Mouse (Mus musculus) brain, adult 2 months (tissue): ENCODE results near the gene Gata3.

Source experiments
- DNase-seq: peaks from one replicate; pipeline ENCODE4 v3.0.0; 2011; ENCODE audit warnings: low read depth, low spot score

Gene Gata3

DNA sequence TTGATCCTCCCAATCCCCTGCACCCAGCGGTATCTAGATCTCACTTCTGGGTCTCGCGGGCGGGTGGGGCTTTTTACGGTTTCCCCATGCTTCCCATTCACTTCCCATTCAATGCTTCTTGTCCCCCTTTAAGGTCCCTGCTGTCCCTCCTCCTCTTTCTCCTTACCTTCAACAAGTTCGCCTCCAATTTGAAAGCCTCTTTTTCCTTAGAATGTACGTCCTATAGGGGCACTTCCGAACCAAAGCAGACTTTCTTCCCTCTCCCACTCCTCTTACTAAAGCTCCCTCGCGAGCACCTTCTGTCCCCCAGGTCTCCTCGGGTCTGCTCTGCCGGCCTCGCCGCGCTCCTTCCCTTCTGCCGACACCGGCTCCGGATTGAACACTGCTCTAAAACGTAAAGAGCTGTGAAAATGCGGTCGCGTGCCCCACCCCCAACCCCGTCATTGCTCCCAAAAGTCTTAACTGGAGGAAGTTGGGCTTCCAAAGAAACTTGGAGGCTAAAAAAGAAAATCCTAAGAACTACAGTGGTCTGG lies at the start of gene Gata3:
TSS of gene Gata3 (minus strand) at position 384 of the 533 bp plus-strand sequence.
- DNase-seq = no peak

DNA sequence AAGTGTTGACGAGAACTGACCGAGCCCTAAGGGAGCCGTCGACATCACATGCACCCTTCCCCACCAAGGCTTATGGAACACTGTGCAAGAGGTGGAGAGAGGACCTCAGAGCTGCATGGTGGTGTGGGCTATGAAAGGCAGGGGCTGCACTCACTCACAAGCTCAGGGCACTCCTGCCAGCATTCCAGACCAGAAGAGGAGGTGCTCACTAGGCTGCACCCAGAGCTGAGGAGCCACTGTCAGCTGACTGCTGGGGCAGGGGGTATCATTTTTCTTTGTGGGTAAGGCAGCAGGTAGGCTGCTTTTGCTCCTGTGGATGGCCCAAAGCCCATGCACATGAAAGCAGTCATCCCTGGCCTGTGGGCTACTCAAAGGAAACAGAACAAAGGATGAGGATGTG lies 49.4 kb upstream of the Gata3 start:
- DNase-seq = no peak

DNA sequence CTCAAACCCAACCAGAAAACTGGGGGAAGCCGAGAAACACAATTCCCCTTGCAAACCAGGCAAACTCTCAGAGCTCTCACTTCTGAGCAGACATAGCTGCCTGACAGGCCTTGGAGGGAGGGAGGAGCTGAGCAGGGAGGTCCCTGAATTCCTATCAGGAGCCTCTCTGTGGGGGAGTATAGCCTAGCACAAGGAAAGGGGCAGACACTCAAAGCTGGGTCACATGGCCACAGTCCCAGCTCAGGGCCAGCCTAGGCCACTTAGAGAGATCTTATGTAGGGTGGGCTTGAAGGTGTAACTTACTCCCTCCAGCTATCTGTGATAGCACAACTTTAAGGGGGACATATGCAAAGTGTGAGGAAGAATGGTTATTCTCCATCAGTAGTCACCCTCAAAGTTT lies 46.1 kb upstream of the Gata3 start:
- DNase-seq = no peak

DNA sequence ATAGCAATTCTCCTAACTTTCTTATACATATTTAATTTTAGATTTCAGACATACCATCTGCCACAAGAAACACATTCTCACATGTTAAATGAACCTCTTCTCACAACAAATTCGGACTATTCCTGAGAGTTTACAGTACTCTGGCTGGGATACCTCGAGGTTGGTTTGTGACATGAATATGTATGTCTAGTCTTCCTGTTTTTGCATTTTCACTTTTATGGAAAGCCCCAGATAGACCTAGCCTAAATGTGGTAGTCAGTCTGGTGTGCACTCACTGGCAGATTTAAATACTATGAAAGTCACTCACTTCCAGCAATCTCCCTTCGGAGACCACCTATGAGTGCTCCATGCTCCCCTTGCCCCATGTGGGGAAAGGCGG lies 37.1 kb upstream of the Gata3 start:
- DNase-seq = no peak

DNA sequence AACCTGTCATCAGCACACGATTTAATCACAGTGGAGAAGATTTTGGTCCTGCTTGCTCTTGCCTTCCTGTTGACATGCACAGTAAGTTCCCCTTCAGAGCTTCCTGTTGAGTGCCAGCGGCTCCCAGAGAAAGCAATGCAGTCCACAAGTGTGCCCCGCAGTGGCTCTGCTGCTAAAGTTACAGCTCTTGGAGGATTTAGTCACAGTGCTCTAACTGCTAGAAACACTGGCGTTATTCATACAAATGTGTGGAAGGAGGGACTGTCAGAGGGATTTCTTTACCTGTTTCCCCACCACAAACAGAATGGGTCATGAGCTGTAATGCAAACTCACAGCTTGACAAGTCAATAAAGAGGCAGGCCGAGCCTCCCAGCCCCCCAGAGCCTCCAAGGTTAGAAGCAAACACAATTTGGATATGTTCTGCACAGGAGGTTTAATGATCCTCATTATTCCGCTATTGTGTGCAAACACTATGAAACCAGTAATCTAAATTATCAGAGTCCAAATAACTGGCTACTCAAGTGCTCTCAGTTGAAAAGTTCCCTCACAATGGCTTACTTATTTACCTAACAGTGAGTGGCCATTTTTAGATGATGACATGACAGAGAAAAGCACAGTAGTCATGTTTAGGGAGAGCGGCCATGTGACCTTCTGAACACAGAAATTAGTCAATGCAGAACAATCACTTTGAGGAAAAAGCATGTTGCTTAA lies 36.5 kb upstream of the Gata3 start:
- no peak for DNase-seq

DNA sequence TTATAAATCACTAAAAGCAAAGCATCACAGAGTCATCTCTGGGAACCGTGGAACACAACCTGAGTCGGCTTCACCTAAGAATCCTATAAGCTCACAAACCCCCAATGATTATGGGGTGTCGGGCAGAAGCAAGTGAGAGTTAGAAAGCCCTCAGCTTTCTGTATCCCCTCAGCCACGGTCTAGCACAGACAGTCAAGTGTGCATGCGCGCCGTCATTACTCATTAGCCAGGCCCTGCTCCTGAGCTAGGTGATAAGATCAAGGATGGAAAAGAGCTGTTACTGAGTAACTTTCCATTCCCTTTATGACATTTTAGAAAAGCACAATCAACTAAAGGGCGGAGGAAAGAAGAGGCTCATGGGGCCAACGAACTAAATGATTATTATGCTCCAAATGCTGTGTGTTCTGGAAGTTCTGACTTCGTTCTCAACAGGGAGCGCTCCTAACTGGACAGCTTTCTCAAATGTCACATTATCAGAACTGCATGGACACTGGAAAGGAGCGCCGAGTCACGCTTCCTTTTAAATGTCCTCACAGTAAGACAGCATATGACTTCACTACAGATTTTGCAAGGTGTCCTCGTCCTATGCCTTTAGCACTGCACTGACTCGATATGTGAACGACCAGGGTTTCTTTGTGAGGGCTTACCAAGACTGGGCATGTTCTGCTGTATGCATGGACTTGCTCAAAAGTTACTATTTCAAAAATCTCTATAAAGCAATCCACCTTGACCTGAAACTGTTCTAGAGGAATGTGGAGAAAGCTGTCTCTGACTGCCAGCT lies 29.0 kb upstream of the Gata3 start:
- DNase-seq = no peak

DNA sequence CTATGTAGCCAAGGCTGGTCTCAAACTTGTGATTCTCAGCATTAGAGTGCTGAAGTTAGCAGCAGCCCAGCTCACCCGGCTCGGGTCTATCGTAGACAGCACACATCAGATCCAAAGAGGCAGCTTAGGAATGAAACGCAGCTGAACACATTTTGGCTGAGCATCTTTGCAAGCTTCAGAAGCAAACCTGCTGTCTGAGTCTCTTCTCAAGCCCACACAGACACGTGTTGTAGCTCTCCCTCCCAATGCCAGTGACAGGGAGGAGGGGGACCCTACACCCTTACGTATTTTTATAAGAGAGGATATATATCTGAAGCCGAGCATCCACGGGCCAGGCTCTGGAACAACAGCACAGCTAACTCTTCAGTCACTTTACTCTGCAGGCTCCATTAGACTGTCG lies 27.8 kb upstream of the Gata3 start:
- DNase-seq = peak; percentile 32

DNA sequence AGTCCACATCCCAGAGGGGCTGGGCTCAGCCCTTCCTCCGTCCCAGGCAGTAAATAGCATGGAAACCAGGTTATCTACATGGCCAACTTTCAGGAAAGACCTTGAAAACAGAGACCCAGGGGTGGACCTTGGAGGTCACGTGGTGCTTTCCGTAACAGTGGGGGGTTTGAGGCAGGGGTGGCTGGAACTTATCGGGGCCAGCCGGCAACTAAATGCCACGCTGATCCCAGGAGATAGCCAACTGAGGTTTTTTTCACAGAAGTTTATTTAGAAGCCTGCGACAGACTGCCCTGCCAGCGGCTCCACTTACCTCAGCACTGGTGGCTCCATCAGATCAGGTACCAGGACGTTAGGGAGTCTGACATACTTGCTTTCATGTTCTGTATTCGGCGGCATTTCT lies 16.2 kb upstream of the Gata3 start:
- no peak for DNase-seq

DNA sequence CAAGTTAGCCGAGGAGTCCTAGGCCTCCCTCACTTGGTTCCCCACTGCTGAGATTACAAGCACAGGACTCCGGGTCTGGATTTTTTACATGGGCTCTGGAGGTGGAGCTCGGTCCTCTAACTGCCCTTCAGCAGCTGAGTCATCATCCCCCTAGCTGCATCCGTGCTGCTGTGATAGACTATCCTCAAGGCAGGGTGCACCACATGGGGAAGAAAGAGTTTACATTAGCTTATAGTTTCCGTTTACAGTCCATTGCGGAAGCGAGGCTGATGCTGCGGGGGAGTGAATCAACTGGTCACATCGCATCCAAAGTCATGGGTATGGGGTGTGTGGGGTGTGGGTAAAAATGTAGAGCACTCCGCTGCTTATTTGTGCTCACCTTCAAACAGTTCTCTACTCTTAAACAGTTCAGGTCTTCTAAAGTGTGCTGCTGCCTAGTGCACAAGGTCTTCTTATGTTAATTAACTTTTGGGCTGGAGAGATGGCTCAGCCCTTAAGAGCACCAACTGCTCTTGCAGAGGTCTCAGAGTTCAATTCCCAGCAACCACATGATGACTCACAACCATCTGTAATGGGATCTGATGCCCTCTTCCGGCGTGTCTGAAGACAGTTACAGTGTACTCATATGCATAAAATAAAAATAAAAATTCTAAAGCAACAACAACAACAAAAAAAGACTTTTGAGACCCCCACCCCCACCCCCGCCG lies 14.2 kb upstream of the Gata3 start:
- DNase-seq = no peak

DNA sequence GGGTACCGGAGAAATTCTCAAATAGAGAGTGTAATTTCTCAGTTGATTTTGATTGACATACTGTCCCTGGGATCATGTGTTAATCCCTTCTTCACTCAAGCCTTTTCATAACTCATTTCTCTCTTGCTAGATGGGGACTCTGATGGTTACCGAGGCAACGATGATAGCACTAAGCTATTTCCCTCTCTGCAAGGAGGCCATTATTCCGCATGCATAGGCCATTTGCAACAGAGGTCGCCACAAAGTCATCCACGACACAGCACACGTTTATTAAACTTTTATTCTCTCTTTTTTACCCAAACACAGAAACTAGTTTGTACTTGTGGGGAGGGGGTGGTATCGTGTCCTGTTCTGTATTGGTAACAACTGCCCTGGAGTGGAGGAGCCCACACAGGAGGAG lies 8.0 kb upstream of the Gata3 start:
- DNase-seq = no peak

DNA sequence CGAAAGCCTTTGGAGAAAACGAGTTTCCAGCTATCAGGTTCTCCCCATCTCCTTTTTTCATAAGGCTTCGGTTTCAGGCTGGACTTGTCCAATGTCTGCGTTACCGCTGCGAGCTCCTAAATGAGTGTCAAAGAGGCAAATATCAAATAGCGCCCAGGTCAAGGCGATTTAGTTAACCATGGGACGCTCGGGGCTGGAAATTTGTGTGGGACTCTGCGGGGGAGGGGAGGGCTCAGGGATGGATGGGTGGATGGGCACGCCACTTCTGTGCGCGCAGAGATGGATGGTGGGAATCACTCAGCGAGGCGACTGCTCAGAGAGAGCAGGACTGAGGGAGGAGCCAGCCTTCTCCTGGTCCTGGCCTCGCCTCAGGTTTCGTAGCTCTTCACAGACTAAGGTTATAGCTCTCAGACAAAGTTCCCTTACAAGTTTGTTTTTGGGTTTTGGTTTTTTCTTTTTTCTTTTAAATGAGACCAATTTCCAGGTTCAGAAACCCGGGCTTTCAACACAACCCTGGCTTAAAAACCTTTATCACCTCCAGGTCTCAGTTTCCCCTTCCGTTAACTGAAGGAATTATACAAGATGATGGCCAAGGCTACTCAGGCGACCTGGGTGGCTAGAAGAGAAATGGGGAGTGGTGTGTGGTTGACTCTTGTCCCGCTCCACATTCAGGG lies 6.4 kb upstream of the Gata3 start:
- DNase-seq = no peak

DNA sequence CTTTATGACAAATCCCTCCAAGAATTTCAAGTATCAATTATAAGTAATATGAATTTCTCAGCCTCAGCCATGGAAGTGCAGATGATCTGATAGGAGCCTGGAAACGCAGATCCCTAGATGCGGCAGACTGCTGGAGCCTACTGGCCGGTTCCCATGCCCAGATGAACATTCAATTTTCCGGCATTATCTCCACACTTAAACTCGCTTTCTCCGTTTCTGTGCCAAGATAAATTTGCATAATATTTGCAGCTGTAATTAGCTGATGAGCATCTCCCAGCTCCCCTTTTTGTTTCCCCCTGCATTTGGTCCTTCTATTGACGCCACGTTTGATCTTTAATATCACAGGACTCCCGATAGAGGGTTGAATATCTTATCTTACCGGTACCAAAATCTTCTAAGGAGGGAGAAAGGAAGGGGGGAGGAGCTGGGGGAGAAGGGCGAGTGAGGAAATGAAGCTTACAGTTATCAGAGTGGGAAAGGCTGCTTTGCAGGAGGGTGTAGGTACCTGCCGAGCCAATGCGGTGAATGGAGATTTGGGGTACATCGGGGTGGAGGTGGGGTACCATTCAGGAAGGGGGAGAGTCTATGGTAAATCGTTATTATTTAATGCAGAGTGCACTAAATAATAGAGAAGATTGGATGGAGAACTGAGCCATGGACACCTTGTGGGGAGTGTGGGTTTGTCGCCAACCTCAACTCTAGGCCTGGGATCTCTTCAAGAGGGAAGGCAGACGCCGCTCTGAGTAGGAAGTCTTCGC lies 5.2 kb upstream of the Gata3 start:
- DNase-seq = no peak

DNA sequence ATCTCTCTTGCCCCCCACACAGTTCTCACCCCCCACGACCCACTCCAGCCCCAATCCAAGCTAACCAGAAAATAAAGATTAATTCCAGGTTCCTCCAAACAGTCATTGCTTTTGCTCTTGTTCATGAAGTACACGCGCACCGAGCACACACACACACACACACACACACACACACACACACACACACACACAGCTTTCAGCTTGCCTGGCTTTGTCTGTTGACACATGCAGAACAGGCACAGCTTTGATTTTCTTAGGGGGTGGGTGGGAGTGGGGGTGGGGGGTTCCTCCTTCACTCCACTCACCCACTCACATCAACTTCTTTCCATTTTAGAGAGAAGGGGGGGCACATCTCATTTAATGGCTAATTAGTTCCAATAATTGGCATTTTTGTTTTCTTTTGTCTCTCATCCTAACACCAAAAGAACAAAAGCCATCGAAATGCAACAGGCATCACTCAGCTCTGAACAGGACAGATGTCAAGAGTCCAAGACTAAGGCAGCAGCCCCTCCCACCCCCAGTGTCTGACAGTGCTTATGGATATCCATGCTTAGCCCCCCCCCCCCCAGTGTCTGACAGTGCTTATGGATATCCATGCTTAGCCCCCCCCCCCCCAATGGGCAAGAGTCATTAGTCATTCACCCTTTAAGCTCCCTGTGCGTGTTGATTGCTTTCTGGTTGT lies 3.6 kb upstream of the Gata3 start:
- no peak for DNase-seq

DNA sequence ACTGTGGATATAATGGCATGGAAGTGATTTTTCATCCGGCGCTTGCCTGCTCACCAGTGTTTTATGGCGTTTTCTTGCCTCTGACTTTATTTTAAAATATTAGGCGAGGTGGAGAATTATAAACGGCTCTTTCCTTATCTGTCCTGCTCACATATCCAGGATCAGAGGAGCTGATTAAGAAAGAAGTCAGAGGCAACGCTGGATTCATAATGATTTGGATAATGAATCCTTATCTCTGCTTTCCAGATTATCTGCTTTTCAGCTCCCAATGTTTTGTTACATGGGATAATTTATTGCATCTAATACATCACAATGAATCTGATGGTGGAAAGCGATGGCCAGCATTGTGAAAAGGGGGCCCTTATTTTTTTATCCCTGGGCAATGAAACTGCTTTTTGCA lies 2.7 kb upstream of the Gata3 start:
- DNase-seq = no peak

DNA sequence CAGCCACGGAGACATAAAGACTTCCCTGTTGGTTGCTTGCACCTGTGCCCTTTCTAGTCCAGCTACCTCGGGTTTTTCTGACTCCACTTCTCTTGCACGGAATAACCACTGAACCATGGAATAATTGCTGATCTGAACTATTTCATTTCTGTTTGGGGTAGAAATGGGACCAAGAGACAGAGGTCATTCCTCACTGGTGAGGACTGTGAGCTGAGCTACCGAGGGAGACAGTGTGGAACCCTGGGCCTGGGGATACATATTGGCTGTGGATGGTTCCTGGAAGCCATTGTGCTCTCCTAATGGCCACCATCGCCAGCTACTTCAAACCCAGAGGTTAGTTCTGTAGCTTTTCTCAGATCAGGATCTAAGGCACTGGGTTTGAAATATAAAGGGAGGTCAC lies 1.1 kb upstream of the Gata3 start:
- no peak for DNase-seq

DNA sequence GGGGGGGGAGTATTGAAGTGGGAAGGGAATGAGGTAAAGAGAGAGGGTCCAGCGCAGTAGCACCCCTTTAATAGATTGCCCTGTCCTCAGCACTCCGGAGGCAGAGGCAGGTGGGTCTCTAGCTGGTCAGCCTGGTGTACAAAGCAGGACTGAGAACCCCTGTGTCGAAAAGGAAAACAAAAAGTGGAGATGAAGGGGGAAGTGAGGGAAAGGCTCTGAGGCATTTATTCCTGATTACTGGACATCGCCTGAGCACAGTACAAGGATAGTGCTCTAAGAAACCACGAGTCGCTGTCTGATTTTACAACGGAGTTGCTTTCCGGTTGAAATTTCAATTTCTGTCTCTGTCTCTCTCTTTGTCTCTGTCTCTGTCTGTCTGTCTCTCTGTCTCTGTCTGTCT lies 417 bp upstream of the Gata3 start:
- no peak for DNase-seq

DNA sequence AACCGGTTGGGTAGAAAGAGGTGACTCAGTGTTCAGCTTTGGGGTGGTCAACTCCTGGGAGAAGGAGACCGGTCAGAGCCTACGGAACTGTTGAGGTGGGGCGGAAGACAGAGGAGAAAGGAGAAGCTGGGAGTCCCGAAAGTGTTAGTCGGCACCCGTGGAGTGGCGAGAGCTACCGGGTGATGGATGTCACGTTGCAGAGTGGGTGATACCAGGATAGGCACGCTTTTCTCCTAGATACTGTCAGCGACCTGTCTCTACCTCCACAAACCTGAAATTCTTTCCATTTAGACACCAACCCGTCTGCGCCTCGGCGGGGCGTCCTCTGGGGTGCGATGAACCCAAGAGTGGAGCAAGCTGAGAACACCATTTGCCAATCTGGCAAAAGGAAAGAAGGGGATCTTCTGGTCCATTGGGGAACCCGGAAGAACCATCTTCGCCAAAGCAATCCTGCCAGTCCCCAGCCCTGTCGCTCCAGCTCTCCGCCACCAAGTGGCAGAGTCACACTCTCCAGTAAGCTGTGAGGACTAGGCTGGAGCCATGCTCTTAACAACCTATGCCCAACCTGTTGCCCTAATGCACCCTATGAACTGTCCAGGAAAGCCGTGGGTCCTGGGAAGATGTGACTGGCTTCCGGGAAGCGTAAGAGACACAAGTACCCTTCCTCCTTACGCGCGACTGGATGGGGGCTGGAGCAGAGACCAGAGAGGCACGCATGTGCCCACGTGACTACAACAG lies 752 bp downstream of the Gata3 start, which contains the start of gene 9230102O04Rik:
TSS of gene 9230102O04Rik (minus strand) at position 628 of the 738 bp plus-strand sequence.
- DNase-seq = peak; percentile 20

DNA sequence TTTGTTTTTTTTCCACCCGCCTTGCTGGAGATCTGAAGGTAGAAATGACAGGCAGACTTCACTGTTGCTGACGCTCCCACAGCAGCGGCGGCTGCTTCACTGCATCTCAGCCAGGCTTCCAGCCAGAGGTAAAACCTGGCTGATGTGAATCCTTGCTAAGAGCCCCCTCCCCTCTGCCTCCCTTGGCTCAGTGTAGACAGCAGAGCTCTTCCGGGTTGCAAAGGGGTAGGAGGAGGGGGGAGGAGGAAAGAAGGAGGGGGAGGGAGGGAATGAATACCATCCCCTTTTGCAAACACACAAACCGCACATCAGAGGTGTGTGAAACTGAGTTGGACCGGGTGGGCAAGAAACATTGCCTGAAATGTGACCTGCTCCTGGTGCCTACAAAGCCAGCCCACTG lies 2.2 kb downstream of the Gata3 start:
- no peak for DNase-seq

DNA sequence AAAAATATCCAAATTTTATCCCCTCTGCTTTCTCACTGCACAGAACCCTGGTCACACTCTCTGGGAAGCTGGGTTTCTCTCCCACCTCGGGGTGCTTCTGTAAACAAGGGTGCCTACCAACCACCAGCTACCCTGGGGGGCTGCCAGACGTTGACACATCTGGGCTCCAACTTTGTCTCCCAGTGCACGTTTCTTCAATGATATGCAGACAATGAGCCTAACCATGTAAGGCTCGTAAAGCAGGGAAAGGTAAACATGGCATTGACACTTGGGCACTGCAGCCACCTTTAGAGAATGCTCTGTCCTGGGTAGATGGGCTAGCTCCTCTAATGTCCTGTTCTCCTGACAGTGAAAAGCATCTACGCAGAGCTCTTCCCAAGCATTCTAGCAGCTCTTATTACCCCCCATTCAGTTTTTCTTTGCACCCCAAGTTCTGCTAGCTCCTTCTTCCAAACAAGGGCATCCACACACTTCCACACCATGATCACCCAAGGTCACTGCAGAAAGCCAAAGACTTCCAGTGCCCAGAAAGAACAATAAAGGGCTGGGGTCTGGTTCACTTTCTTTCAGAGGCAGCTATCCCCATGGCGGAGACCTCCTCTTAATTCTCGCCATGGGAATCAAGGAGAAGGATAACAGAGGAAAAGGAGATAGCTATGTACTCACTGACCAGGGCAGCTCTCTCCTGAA lies 2.8 kb downstream of the Gata3 start:
- no peak for DNase-seq
